Mouse (Mus musculus): Measurements from ENCODE around the gene Stk38. TPM values are rescaled to one million over a fixed set of nuclear protein-coding genes. Genes with fewer than 3 reads are reported as not detected.
A peak's percentile ranks its signal among the peaks of the same experiment; 100 is the strongest.

The Stk38 gene
- polyA plus RNA-seq, 1 experiment: 82.8 TPM

DNA sequence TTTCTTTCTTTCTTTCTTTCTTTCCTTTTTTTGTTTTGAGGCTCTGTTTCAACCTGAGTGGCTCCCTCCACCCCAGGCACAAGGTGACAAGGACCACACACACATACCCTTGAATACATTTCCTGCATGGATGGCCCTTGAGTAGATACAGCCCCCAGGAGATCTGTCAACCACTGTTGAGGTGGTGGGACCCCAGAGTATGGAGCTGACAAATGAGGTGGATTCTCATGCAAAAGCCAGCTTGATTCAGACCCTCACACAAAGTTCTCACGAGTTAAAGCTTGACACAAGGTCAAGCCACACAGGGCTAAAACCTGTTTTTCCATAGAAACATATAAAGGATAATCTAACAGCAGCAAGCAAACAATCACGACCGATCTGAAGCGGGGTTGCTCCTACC lies 75.5 kb downstream of the Stk38 start:
- TF ChIP-seq CTCF (IDR thresholded peaks at IDR 0.05; ENCODE audit: borderline replicate concordance, insufficient read depth, low read depth, low read length) (no peak), POLR2A (IDR thresholded peaks at IDR 0.05; ENCODE audit: borderline replicate concordance, insufficient read depth, low read length) (no peak)
- Histone ChIP-seq H3K4me3 (replicated peaks; ENCODE audit: insufficient read depth, low read depth, low read length) (no peak overlapping the region), H3K4me1 (ENCODE audit: control insufficient read depth, insufficient read depth, low read length) (peaks cover 9% of the 10 kb centered on the region; the same call in 1 of the 2 replicates), H3K27ac (ENCODE audit: insufficient read depth, low read length) (no peak overlapping the region), H3K27me3 (ENCODE audit: control insufficient read depth, insufficient read depth, low read length) (no peaks in the 10 kb centered on the region)
- 88% methylated on average over 4 of the region's 4 CpGs for WGBS
- DNase-seq: no peak

DNA sequence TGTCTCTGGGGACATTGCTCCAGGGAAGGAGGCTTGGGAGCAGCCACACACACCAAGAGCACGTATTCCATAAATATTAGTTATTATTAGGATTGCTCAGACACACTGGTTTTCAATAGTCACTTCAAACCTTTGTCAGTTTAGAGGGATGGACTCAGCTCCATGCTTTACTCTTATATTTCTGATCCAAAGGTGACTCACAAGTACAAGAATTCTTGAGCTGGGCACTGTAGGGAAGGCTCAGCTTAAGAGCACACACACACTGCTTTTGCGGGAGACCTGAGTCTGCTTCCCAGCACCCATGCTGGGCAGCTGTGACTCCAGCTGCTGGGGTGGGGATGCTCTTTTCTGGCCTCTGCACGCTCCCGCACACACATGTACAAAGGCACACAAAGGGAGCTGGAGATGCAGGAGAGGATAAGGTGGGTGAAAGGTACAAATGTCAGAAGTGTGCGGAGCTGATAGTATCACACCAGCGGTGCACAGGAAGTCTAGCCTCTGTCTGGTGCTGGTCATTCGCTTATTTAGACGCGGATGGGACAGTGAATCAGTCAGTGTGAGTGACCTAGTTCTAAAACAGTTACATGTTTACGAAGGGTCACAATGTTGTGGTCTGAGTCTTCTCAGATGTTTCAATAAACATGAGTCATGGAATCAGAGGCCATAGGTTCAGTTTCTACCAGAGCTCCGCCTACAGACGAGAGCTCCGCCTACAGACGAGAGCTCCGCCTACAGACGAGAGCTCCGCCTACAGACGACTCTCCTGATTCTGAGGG lies 76.2 kb downstream of the Stk38 start:
- no peak for DNase-seq
- 94% methylated on average over 18 of the region's 18 CpGs for WGBS
- H3K27ac ChIP-seq (ENCODE audit: insufficient read depth, low read length): no peak overlapping the region
- H3K4me3 ChIP-seq (replicated peaks; ENCODE audit: insufficient read depth, low read depth, low read length): no peak overlapping the region
- H3K27me3 ChIP-seq (ENCODE audit: control insufficient read depth, insufficient read depth, low read length): no peaks in the 10 kb centered on the region
- H3K4me1 ChIP-seq (ENCODE audit: control insufficient read depth, insufficient read depth, low read length): peaks cover 9% of the 10 kb centered on the region; the same call in 1 of the 2 replicates
- TF ChIP-seq POLR2A (IDR thresholded peaks at IDR 0.05; ENCODE audit: borderline replicate concordance, insufficient read depth, low read length) (no peak), CTCF (IDR thresholded peaks at IDR 0.05; ENCODE audit: borderline replicate concordance, insufficient read depth, low read depth, low read length) (no peak)

DNA sequence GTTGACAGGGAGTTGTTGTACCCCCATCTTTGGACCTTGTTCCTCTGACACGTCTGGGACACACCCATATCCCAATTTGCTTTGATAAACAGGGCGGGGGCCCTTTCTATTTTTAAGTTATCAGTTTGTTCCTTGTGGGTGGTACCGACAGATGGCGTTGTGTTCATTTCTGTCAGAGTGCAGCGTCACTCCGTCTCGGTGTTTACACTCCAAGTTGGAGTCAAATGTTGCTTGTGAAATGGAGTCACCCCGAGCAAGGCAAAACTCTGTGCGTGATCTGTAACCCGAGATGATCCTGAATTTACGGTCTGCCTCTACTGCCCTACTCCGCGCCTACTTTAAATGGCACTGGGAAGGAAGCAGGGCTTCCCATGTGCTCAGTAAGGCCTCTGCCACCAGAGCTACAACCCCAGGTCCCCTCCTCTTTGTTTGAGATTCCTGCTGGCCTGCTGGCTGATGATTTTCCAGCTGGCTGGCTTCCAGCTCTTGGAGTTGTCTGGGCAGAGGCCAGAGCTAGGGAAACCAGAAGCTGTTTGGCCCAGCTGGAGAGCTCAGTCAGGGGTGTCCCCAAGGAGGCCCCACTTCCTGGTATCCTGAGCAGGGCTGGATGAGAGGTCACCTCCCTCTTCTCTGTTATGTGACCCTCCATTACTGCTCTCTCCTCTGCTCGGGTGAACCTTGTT lies 77.3 kb downstream of the Stk38 start:
- Histone ChIP-seq H3K4me3 (replicated peaks; ENCODE audit: insufficient read depth, low read depth, low read length) (no peak overlapping the region), H3K27me3 (ENCODE audit: control insufficient read depth, insufficient read depth, low read length) (no peaks in the 10 kb centered on the region), H3K4me1 (ENCODE audit: control insufficient read depth, insufficient read depth, low read length) (peaks cover 9% of the 10 kb centered on the region; the same call in 1 of the 2 replicates), H3K27ac (ENCODE audit: insufficient read depth, low read length) (no peak overlapping the region)
- WGBS: 21% methylated on average over 14 of the region's 14 CpGs
- TF ChIP-seq CTCF (IDR thresholded peaks at IDR 0.05; ENCODE audit: borderline replicate concordance, insufficient read depth, low read depth, low read length) (peak; percentile 14; the same call in 1 of the 2 replicates), POLR2A (IDR thresholded peaks at IDR 0.05; ENCODE audit: borderline replicate concordance, insufficient read depth, low read length) (no peak)
- DNase-seq: peak; percentile 34 to 46

DNA sequence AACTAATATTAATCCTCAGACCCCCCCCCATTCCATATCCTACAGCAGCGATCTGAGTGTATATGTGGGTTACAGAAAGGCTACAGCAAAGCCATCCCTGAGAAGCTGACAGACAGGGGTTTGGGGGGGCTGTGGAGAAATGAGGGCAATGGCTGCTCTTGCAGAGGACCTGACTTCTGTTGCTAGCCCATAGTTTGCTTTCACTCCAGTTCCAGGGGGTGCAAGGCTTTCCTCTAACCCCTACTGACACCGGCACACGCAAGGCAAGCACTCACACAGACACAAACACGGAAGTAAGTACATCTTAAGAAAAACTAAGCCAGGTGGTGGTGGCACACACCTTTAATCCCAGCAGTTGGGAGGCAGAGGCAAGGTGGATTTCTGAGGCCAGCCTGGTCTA lies 78.4 kb downstream of the Stk38 start:
- no peak for TF ChIP-seq POLR2A (IDR thresholded peaks at IDR 0.05; ENCODE audit: borderline replicate concordance, insufficient read depth, low read length)
- Histone ChIP-seq H3K27me3 (ENCODE audit: control insufficient read depth, insufficient read depth, low read length) (no peaks in the 10 kb centered on the region), H3K27ac (ENCODE audit: insufficient read depth, low read length) (no peak overlapping the region), H3K4me1 (ENCODE audit: control insufficient read depth, insufficient read depth, low read length) (peaks cover 9% of the 10 kb centered on the region; the same call in 1 of the 2 replicates), H3K4me3 (replicated peaks; ENCODE audit: insufficient read depth, low read depth, low read length) (no peak overlapping the region)
- WGBS: over 99% methylated on average over 4 of the region's 4 CpGs
- DNase-seq: no peak

DNA sequence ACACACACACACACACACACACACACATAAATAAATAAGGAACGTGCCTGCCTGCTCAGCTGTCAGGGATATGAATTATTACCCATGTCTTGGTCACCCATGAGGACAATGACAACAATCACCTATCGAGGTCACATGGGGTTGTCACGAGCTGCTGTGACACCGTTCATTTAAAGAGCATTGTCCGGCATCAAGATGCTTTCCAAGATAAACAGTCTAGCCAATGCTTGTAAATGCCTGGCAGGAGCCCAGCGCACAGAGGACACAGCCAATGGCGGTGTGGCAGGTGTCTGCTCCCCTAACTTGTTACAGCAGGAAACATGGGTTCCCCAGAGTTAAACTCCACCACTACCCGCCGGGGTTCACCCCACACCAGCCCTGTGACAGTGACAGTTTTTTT lies 79.8 kb downstream of the Stk38 start:
- Histone ChIP-seq H3K4me3 (replicated peaks; ENCODE audit: insufficient read depth, low read depth, low read length) (no peak overlapping the region), H3K27me3 (ENCODE audit: control insufficient read depth, insufficient read depth, low read length) (no peaks in the 10 kb centered on the region), H3K27ac (ENCODE audit: insufficient read depth, low read length) (no peak overlapping the region), H3K4me1 (ENCODE audit: control insufficient read depth, insufficient read depth, low read length) (peaks cover 9% of the 10 kb centered on the region; the same call in 1 of the 2 replicates)
- TF ChIP-seq CTCF (IDR thresholded peaks at IDR 0.05; ENCODE audit: borderline replicate concordance, insufficient read depth, low read depth, low read length): no peak
- TF ChIP-seq POLR2A (IDR thresholded peaks at IDR 0.05; ENCODE audit: borderline replicate concordance, insufficient read depth, low read length): no peak
- 61% methylated on average over 9 of the region's 9 CpGs for WGBS
- no peak for DNase-seq

DNA sequence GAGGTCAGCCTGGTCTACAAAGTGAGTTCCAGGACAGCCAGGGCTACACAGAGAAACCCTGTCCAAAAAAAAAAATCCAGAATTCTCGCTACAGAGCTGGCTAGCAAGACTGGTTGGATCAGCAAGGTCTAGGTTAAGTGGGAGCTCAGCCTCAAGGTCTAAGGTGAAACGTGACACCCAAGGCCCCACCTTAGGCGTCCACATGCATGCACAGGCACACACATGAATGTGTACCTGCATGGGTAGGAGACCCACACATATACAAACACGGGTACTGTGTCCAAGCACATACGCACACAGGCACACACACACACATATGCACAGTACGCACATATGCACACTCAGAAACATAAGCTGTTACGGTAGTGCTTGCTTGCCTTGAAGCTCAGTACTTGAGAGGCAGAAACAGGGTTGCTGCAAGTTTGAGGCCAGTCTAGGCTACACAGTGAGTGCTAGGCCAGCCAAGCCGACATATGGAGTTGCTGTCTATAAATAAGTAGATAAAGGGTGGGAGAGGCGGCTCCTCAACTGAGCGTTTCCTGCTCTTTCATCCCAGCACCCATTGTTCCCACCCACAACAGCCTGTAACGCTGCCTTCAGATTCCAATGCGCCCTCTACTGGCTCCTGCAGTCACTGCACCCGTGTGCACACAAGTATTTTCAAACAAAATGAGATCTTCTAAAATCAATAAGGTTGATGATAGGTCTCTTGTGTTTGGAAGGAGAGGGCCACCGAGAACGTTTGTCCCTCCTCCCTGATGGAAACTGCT lies 80.7 kb downstream of the Stk38 start:
- peaks cover 9% of the 10 kb centered on the region; the same call in 1 of the 2 replicates for H3K4me1 ChIP-seq (ENCODE audit: control insufficient read depth, insufficient read depth, low read length)
- H3K27me3 ChIP-seq (ENCODE audit: control insufficient read depth, insufficient read depth, low read length): no peaks in the 10 kb centered on the region
- H3K27ac ChIP-seq (ENCODE audit: insufficient read depth, low read length): no peak overlapping the region
- H3K4me3 ChIP-seq (replicated peaks; ENCODE audit: insufficient read depth, low read depth, low read length): no peak overlapping the region
- DNase-seq: peak in 1 of 2 experiments; percentile 41
- TF ChIP-seq CTCF (IDR thresholded peaks at IDR 0.05; ENCODE audit: borderline replicate concordance, insufficient read depth, low read depth, low read length) (peak; percentile 71), POLR2A (IDR thresholded peaks at IDR 0.05; ENCODE audit: borderline replicate concordance, insufficient read depth, low read length) (no peak)
- WGBS: 49% methylated on average over 15 of the region's 15 CpGs

DNA sequence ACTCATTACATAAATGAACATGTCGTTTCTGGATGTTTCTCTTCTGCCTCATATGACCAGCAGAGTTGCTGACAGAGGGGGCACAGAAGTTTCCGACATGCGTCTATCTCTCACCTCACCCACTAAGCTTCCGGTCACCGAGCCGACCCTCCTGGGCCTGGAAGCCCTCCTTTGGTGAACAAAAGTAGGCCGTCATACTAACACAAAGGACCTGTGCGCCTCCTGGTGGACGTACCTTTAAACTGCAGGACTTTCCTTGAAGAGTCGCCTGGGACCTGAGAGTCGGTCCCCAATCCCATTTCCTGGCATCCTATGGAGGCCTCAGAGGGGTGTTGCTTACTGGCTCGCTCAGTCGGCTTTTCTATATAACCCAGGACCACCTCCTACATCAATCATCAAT lies 81.4 kb downstream of the Stk38 start:
- WGBS: 5% methylated on average over 13 of the region's 13 CpGs
- Histone ChIP-seq H3K4me1 (ENCODE audit: control insufficient read depth, insufficient read depth, low read length) (peaks cover 9% of the 10 kb centered on the region; the same call in 1 of the 2 replicates), H3K27ac (ENCODE audit: insufficient read depth, low read length) (no peak overlapping the region)

More for the DNA sequence above, 81.4 kb downstream of the Stk38 start:
- Histone ChIP-seq H3K27me3 (ENCODE audit: control insufficient read depth, insufficient read depth, low read length) (no peaks in the 10 kb centered on the region), H3K4me3 (replicated peaks; ENCODE audit: insufficient read depth, low read depth, low read length) (peak overlapping the region; percentile 35)
- peak; percentile 70 to 87 for DNase-seq
- TF ChIP-seq POLR2A (IDR thresholded peaks at IDR 0.05; ENCODE audit: borderline replicate concordance, insufficient read depth, low read length) (no peak), CTCF (IDR thresholded peaks at IDR 0.05; ENCODE audit: borderline replicate concordance, insufficient read depth, low read depth, low read length) (peak; percentile 86)
